Mouse (Mus musculus) kidney, adult 2 months (tissue): ENCODE data around the gene Pomp.

Experiments
- CTCF ChIP-seq: fragments of 200-500 bp; conservative IDR thresholded peaks from 2 replicates; pipeline ENCODE4 v1.5.1; 2011; ENCODE audit warnings: low read depth, mild to moderate bottlenecking, control low read depth, low read length, moderate library complexity, mixed read lengths; ENCODE audit not compliant: insufficient read depth, insufficient read length
- POLR2A ChIP-seq: fragments of 200-500 bp; IDR thresholded peaks from one replicate; pipeline ENCODE4 v1.6.1; 2011; ENCODE audit warnings: low read depth, low read length, control low read depth

GRCm38 (mm10) chr5:147918044-147918846, 58.0 kb downstream of the Pomp start:
- TF ChIP-seq CTCF (no peak), POLR2A (no peak)
